Mouse (Mus musculus) neural tube, embryonic 11.5 days (tissue): Measurements from ENCODE around the gene Sap30l. TPM values are rescaled to one million over a fixed set of nuclear protein-coding genes. Genes with fewer than 3 reads are reported as not detected.

Experiments
- ATAC-seq: fragments of 200-750 bp; cut with Nextera tagmentation; 2 replicates; pipeline ENCODE4 v1.8.0; 2017; ENCODE audit warnings: moderate number of reproducible peaks, mild to moderate bottlenecking, moderate TSS enrichment, moderate library complexity; ENCODE audit not compliant: insufficient read depth, low FRiP score, low TSS enrichment
- DNase-seq: peaks from one replicate; pipeline ENCODE4 v3.0.0-alpha.2; 2015; ENCODE audit warnings: low spot score
- H3K27ac ChIP-seq: fragments of 300-500 bp; sonication (generic); 2 replicates; pipeline ENCODE4 v1.5.1; 2014; ENCODE audit warnings: low read depth, mild to moderate bottlenecking, low read length
- H3K27me3 ChIP-seq: fragments of 300-500 bp; sonication (generic); 2 replicates; pipeline ENCODE4 v1.6.1; 2014; ENCODE audit warnings: mild to moderate bottlenecking, low read length, mixed read lengths; ENCODE audit not compliant: control insufficient read depth, insufficient read depth
- H3K36me3 ChIP-seq: fragments of 300-500 bp; sonication (generic); 2 replicates; pipeline ENCODE4 v1.6.1; 2014; ENCODE audit warnings: mild to moderate bottlenecking, low read length, moderate library complexity, mixed read lengths; ENCODE audit not compliant: control insufficient read depth, insufficient read depth
- H3K4me1 ChIP-seq: fragments of 300-500 bp; sonication (generic); 2 replicates; pipeline ENCODE4 v1.6.1; 2014; ENCODE audit warnings: low read length, mixed read lengths; ENCODE audit not compliant: control insufficient read depth, insufficient read depth
- H3K4me2 ChIP-seq: fragments of 300-500 bp; sonication (generic); 2 replicates; pipeline ENCODE4 v1.6.1; 2014; ENCODE audit warnings: low read depth, mild to moderate bottlenecking, moderate library complexity
- H3K4me3 ChIP-seq: fragments of 300-500 bp; sonication (generic); 2 replicates; pipeline ENCODE4 v1.5.1; 2014; ENCODE audit warnings: low read depth, low read length
- H3K9ac ChIP-seq: fragments of 300-500 bp; sonication (generic); 2 replicates; pipeline ENCODE4 v1.6.1; 2014; ENCODE audit warnings: mild to moderate bottlenecking, low read length
- H3K9me3 ChIP-seq: fragments of 300-500 bp; sonication (generic); 2 replicates; pipeline ENCODE4 v1.6.1; 2016; ENCODE audit warnings: low read length; ENCODE audit not compliant: control insufficient read depth
- WGBS: fragments of 180-500 bp; shearing (Covaris S2); extraction: QIAGEN DNeasy Blood & Tissue Kit; methylation state at CpG from one replicate; pipeline ENCODE4 v1.1.7; 2014; 5-methylcytosine and 5-hydroxymethylcytosine counted together
- polyA plus RNA-seq: library from polyadenylated mRNA; unstranded; fragments of >200 nt; fragmentation: Nextera tagmentation; extraction: Ambion mirVana; gene quantifications from 2 replicates; pipeline ENCODE4 v1.2.1, GENCODE M21; 2014

Gene Sap30l
- polyA plus RNA-seq, 1 experiment from 2014 or later: 14.2 TPM

- DNase-seq (no peak), ATAC-seq (no peak)
- Histone ChIP-seq H3K9me3 (no peaks in the 10 kb centered on the region), H3K4me3 (no peak overlapping the region), H3K27ac (no peak overlapping the region), H3K36me3 (no peaks in the 10 kb centered on the region), H3K4me2 (no peak overlapping the region), H3K27me3 (no peaks in the 10 kb centered on the region), H3K4me1 (no peaks in the 10 kb centered on the region), H3K9ac (no peak overlapping the region)
- WGBS: 58% methylated on average over 4 of the region's 4 CpGs
Measured at GRCm38 (mm10) chr11:57857709-57858108, 56.3 kb downstream of the Sap30l start.

Other genes with a start within 250 kb of the Sap30l start
- gene Galnt10, start 156.2 kb upstream of the Sap30l start, polyA plus RNA-seq: 12.5 and 12.6 TPM in 2 replicates
- gene Hand1, start 31.2 kb downstream of the Sap30l start, polyA plus RNA-seq: 0.26 and 0.54 TPM in 2 replicates
- 19.8 and 22.7 TPM in 2 replicates for gene Larp1, start 207.4 kb downstream of the Sap30l start, polyA plus RNA-seq